Mouse (Mus musculus): ENCODE measurements at regions not wholly inside any gene's neighbourhood (a gene's known extent, or its start where the extent isn't known, plus 50 kb on each side); places are given as distances from the start of the nearest gene placed in this dataset.
"Not testable (repeated sequence)": the region's sequence is repeated elsewhere in the genome, so short reads cannot be mapped to it uniquely, and the experiment has no call there.

GRCm38 (mm10) chr12:20614766-20615165 lies 375.5 kb upstream of the Asap2 start:
- H3K36me3 ChIP-seq; H3K27ac ChIP-seq; H3K4me2 ChIP-seq (replicated peaks); ATAC-seq; H3K9me3 ChIP-seq; H3K4me1 ChIP-seq (replicated peaks); H3K27me3 ChIP-seq (replicated peaks); H3K9ac ChIP-seq: not testable (repeated sequence)
- peak overlapping the region; percentile 38 for H3K4me3 ChIP-seq (replicated peaks)
- under 1% methylated on average over 23 of the region's 39 CpGs for WGBS
